Mouse (Mus musculus) midbrain, embryonic 12.5 days (tissue): Measurements from ENCODE around the gene Nutm2. TPM values are rescaled to one million over a fixed set of nuclear protein-coding genes. Genes with fewer than 3 reads are reported as not detected.
A peak's percentile ranks its signal among the peaks of the same experiment; 100 is the strongest.
"Not testable (repeated sequence)": the region's sequence is repeated elsewhere in the genome, so short reads cannot be mapped to it uniquely, and the experiment has no call there.

Experiments used
- ATAC-seq: fragments of 200-750 bp; cut with Nextera tagmentation; 2 replicates; pipeline ENCODE4 v1.8.0; 2017; ENCODE audit warnings: low read depth, moderate TSS enrichment, moderate library complexity; ENCODE audit not compliant: low FRiP score
- H3K27ac ChIP-seq: fragments of 300-500 bp; sonication (generic); replicated peaks from 2 replicates; pipeline ENCODE4 v1.5.1; 2016; ENCODE audit warnings: mild to moderate bottlenecking
- H3K27me3 ChIP-seq: fragments of 300-500 bp; sonication (generic); 2 replicates; pipeline ENCODE4 v1.6.1; 2016; ENCODE audit warnings: mild to moderate bottlenecking
- H3K36me3 ChIP-seq: fragments of 300-500 bp; sonication (generic); 2 replicates; pipeline ENCODE4 v1.6.1; 2016
- H3K4me1 ChIP-seq: fragments of 300-500 bp; sonication (generic); 2 replicates; pipeline ENCODE4 v1.6.1; 2016
- H3K4me2 ChIP-seq: fragments of 300-500 bp; sonication (generic); replicated peaks from 2 replicates; pipeline ENCODE4 v1.6.1; 2016; ENCODE audit warnings: mild to moderate bottlenecking, moderate library complexity
- H3K4me3 ChIP-seq: fragments of 300-500 bp; sonication (generic); 2 replicates; pipeline ENCODE4 v1.5.1; 2016; ENCODE audit warnings: mild to moderate bottlenecking
- H3K9ac ChIP-seq: fragments of 300-500 bp; sonication (generic); replicated peaks from 2 replicates; pipeline ENCODE4 v1.6.1; 2016; ENCODE audit warnings: mild to moderate bottlenecking, moderate library complexity
- H3K9me3 ChIP-seq: fragments of 300-500 bp; sonication (generic); 2 replicates; pipeline ENCODE4 v1.6.1; 2016; ENCODE audit warnings: mild to moderate bottlenecking
- WGBS: fragments of 180-500 bp; shearing (Covaris S2); methylation state at CpG from one replicate; pipeline ENCODE4 v1.1.7; 2016; 5-methylcytosine and 5-hydroxymethylcytosine counted together
- polyA plus RNA-seq: library from polyadenylated mRNA; unstranded; fragments of >200 nt; fragmentation: Nextera tagmentation; extraction: Ambion mirVana; gene quantifications from 2 replicates; pipeline ENCODE4 v1.2.1, GENCODE M21; 2016

Nutm2 gene
- polyA plus RNA-seq, 1 experiment from 2014 or later, result not detected

GRCm38 (mm10) chr13:50464621-50465562, 2.2 kb upstream of the Nutm2 start:
- peak overlapping the region; percentile 43 for H3K4me2 ChIP-seq
- 49% methylated on average over 27 of the region's 27 CpGs for WGBS
- no peak for ATAC-seq

GRCm38 (mm10) chr13:50488510-50488909, 21.4 kb downstream of the Nutm2 start:
- not testable (repeated sequence) for H3K4me3 ChIP-seq, H3K36me3 ChIP-seq, H3K27me3 ChIP-seq, H3K27ac ChIP-seq, H3K9me3 ChIP-seq, H3K4me2 ChIP-seq, H3K9ac ChIP-seq, H3K4me1 ChIP-seq, ATAC-seq

More at GRCm38 (mm10) chr13:50464621-50465562, 2.2 kb upstream of the Nutm2 start:
- no peaks in the 10 kb centered on the region for H3K9me3 ChIP-seq
- H3K4me3 ChIP-seq, result peak overlapping the region; percentile 21
- no peaks in the 10 kb centered on the region for H3K36me3 ChIP-seq
- no peak overlapping the region for H3K9ac ChIP-seq
- H3K27me3 ChIP-seq, result no peaks in the 10 kb centered on the region
- H3K27ac ChIP-seq, result no peak overlapping the region
- H3K4me1 ChIP-seq, result no peaks in the 10 kb centered on the region

DNA sequence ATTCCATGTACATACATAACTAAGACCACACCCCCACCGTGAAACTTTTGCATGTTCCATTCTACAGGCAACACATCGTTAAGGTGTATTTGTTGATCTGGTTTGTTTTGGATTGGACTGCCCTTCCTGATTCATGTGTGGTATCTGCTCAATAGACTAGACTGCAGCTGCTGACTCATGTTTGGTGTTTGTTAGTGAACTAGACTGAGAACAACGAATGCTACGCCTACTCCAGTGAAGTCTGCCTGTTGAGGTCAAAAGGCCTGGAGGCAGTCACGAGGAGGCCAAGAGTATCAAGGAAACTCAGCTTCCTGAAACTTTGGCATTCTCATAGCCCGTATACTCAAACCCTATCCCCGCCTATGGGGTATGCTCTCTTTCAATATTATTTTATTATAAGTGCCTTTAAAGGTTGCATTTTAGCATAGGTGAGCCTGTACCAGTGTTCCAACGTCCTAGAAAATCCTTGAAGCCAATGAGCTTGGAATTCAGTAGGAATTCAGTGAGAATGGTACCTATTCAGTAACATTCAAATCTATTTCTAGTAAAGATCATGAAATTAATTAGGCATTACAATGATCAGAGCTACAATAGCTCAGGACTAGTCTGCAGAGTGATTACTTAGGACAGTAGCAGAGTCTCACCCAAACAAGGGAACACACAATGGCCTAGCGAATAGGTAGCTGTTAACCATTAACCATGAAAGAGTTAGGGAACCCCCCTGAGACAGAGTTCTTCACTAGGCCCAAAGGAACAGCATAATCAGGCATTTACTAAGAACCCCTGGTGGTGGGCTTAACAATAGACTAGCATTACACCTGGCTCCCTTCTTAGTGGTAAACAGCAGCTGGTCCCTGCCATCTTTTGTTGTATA, 43.6 kb downstream of the Nutm2 start:
- not testable (repeated sequence) for ATAC-seq, H3K27ac ChIP-seq, H3K4me2 ChIP-seq, H3K9ac ChIP-seq, H3K4me1 ChIP-seq, H3K27me3 ChIP-seq, H3K36me3 ChIP-seq, H3K4me3 ChIP-seq, H3K9me3 ChIP-seq
- WGBS, result 87% methylated on average over 9 of the region's 9 CpGs

Other genes with a start within 250 kb of the Nutm2 start
- gene Gm906, start 217.0 kb upstream of the Nutm2 start, polyA plus RNA-seq, result not detected in 2 replicates
- gene Fbxw17, start 49.4 kb upstream of the Nutm2 start, polyA plus RNA-seq, result 33.6 and 36.4 TPM in 2 replicates
- gene Gm47429, start 23.4 kb upstream of the Nutm2 start, polyA plus RNA-seq, result not detected in 2 replicates
- not detected in 2 replicates for gene Gm904, start 175.9 kb downstream of the Nutm2 start, polyA plus RNA-seq
- gene Gm8765, start 231.0 kb downstream of the Nutm2 start, polyA plus RNA-seq, result not detected in 2 replicates